Mouse (Mus musculus) midbrain, embryonic 14.5 days (tissue): ENCODE results near the gene Smr3a. TPM values are rescaled to one million over a fixed set of nuclear protein-coding genes. Genes with fewer than 3 reads are reported as not detected.

Experiments
- ATAC-seq: fragments of 200-750 bp; cut with Nextera tagmentation; 2 replicates; pipeline ENCODE4 v1.8.0; 2017; ENCODE audit warnings: moderate number of reproducible peaks, moderate library complexity; ENCODE audit not compliant: low FRiP score, low TSS enrichment
- DNase-seq: peaks from one replicate; pipeline ENCODE4 v3.0.0-alpha.2; 2015
- H3K27ac ChIP-seq: fragments of 300-500 bp; sonication (generic); replicated peaks from 2 replicates; pipeline ENCODE4 v1.5.1; 2014; ENCODE audit warnings: mild to moderate bottlenecking, low read depth, low read length, moderate library complexity
- H3K27me3 ChIP-seq: fragments of 300-500 bp; sonication (generic); 2 replicates; pipeline ENCODE4 v1.6.1; 2014; ENCODE audit warnings: low read length, control low read depth, mixed read lengths; ENCODE audit not compliant: control insufficient read depth, insufficient read depth
- H3K36me3 ChIP-seq: fragments of 300-500 bp; sonication (generic); 2 replicates; pipeline ENCODE4 v1.6.1; 2014; ENCODE audit warnings: low read length, control low read depth; ENCODE audit not compliant: control insufficient read depth, insufficient read depth
- H3K4me1 ChIP-seq: fragments of 300-500 bp; sonication (generic); 2 replicates; pipeline ENCODE4 v1.6.1; 2014; ENCODE audit warnings: mild to moderate bottlenecking, antibody characterized with exemption, low read length, control low read depth; ENCODE audit not compliant: control insufficient read depth, insufficient read depth
- H3K4me2 ChIP-seq: fragments of 300-500 bp; sonication (generic); 2 replicates; pipeline ENCODE4 v1.6.1; 2014; ENCODE audit warnings: mild to moderate bottlenecking, low read length, moderate library complexity
- H3K4me3 ChIP-seq: fragments of 300-500 bp; sonication (generic); replicated peaks from 2 replicates; pipeline ENCODE4 v1.5.1; 2014; ENCODE audit warnings: low read depth, low read length
- H3K9ac ChIP-seq: fragments of 300-500 bp; sonication (generic); replicated peaks from 2 replicates; pipeline ENCODE4 v1.6.1; 2014; ENCODE audit warnings: mild to moderate bottlenecking, low read length, moderate library complexity
- H3K9me3 ChIP-seq: fragments of 300-500 bp; sonication (generic); 2 replicates; pipeline ENCODE4 v1.6.1; 2016; ENCODE audit warnings: low read length, control low read depth, mixed read lengths; ENCODE audit not compliant: control insufficient read depth
- WGBS: fragments of 180-500 bp; shearing (Covaris S2); extraction: QIAGEN DNeasy Blood & Tissue Kit; methylation state at CpG from one replicate; pipeline ENCODE4 v1.1.7; 2014; 5-methylcytosine and 5-hydroxymethylcytosine counted together
- polyA plus RNA-seq: library from polyadenylated mRNA; unstranded; fragments of >200 nt; fragmentation: Nextera tagmentation; extraction: Ambion mirVana; gene quantifications from 2 replicates; pipeline ENCODE4 v1.2.1, GENCODE M21; 2014

Gene Smr3a
- not detected in 2 replicates for polyA plus RNA-seq

GRCm38 (mm10) chr5:88002249-88002648, at the start of gene Smr3a:
Gene Smr3a, plus strand, starts transcription at chr5:88002549.
- H3K9ac ChIP-seq: no peak within 1 kb of the TSS
- WGBS: 90% methylated on average over 3 of the region's 3 CpGs
- no peak for DNase-seq

GRCm38 (mm10) chr5:87969201-87969600, 33.1 kb upstream of the Smr3a start, which contains the start of the genes 2310003L06Rik and Gm28434:
Gene 2310003L06Rik, plus strand, starts transcription at chr5:87969459.
Gene Gm28434, plus strand, starts transcription at chr5:87969517.
- H3K4me3 ChIP-seq: no peak within 1 kb of the TSS
- DNase-seq (no peak), ATAC-seq (no peak)
- no peak within 1 kb of the TSS for H3K27ac ChIP-seq
- 0 out of 2 replicates have a peak, but pooled peaks cover 2% of the 10 kb centered on the region for H3K9me3 ChIP-seq
- no peaks in the 10 kb centered on the region for H3K27me3 ChIP-seq
- no peak within 1 kb of the TSS for H3K9ac ChIP-seq
- no peaks in the 10 kb centered on the region for H3K4me1 ChIP-seq
- H3K4me2 ChIP-seq: no peak within 1 kb of the TSS
- WGBS: 47% methylated on average over 2 of the region's 2 CpGs
- H3K36me3 ChIP-seq: no peaks in the 10 kb centered on the region

More at GRCm38 (mm10) chr5:88002249-88002648, at the start of gene Smr3a:
- Histone ChIP-seq H3K4me1 (no peaks in the 10 kb centered on the region), H3K9me3 (no peaks in the 10 kb centered on the region), H3K27ac (no peak within 1 kb of the TSS), H3K4me3 (no peak within 1 kb of the TSS), H3K4me2 (no peak within 1 kb of the TSS), H3K36me3 (no peaks in the 10 kb centered on the region), H3K27me3 (no peaks in the 10 kb centered on the region)
- ATAC-seq: no peak

- ATAC-seq (no peak), DNase-seq (no peak)
- Histone ChIP-seq H3K9ac (no peak within 1 kb of the TSS), H3K4me2 (no peak within 1 kb of the TSS), H3K4me3 (no peak within 1 kb of the TSS), H3K27me3 (no peaks in the 10 kb centered on the region), H3K36me3 (no peaks in the 10 kb centered on the region), H3K4me1 (no peaks in the 10 kb centered on the region), H3K27ac (no peak within 1 kb of the TSS), H3K9me3 (no peaks in the 10 kb centered on the region)
- WGBS: 89% methylated on average over 3 of the region's 3 CpGs
Measured at GRCm38 (mm10) chr5:87979139-87979538, 23.2 kb upstream of the Smr3a start, which contains the start of gene Cabs1. Gene Cabs1, plus strand, starts transcription at chr5:87979439.

- no peak overlapping the region for H3K4me2 ChIP-seq
- no peak overlapping the region for H3K27ac ChIP-seq
- no peaks in the 10 kb centered on the region for H3K9me3 ChIP-seq
- ATAC-seq (peak; percentile 51), DNase-seq (no peak)
- 66% methylated on average over 3 of the region's 3 CpGs for WGBS
- H3K36me3 ChIP-seq: no peaks in the 10 kb centered on the region
- H3K4me1 ChIP-seq: no peaks in the 10 kb centered on the region
- no peak overlapping the region for H3K4me3 ChIP-seq
- H3K27me3 ChIP-seq: no peaks in the 10 kb centered on the region
- H3K9ac ChIP-seq: no peak overlapping the region
Measured at GRCm38 (mm10) chr5:87982468-87983214, 19.7 kb upstream of the Smr3a start.

GRCm38 (mm10) chr5:88005241-88005640, 2.9 kb downstream of the Smr3a start:
- no peak overlapping the region for H3K27ac ChIP-seq
- H3K4me1 ChIP-seq: no peaks in the 10 kb centered on the region
- no peak overlapping the region for H3K4me3 ChIP-seq
- H3K4me2 ChIP-seq: no peak overlapping the region
- no peaks in the 10 kb centered on the region for H3K27me3 ChIP-seq
- H3K9me3 ChIP-seq: no peaks in the 10 kb centered on the region
- no peak for ATAC-seq
- no peaks in the 10 kb centered on the region for H3K36me3 ChIP-seq
- H3K9ac ChIP-seq: no peak overlapping the region
- no peak for DNase-seq

Other genes with a start within 250 kb of the Smr3a start
- not detected in 2 replicates for gene Csn1s2a, start 228.0 kb upstream of the Smr3a start, polyA plus RNA-seq
- not detected in 2 replicates for gene Csn1s2b, start 194.5 kb upstream of the Smr3a start, polyA plus RNA-seq
- not detected in 2 replicates for gene Prr27, start 176.9 kb upstream of the Smr3a start, polyA plus RNA-seq
- gene Odam, start 117.5 kb upstream of the Smr3a start, polyA plus RNA-seq: not detected in 2 replicates
- gene Csn3, start 77.0 kb upstream of the Smr3a start, polyA plus RNA-seq: not detected in 2 replicates
- not detected in 2 replicates for gene 2310003L06Rik, start 33.1 kb upstream of the Smr3a start, polyA plus RNA-seq
- gene Gm28434, start 33.0 kb upstream of the Smr3a start, polyA plus RNA-seq: not detected in 2 replicates
- gene Cabs1, start 23.1 kb upstream of the Smr3a start, polyA plus RNA-seq: not detected in 2 replicates
- gene Smr2, start 84.0 kb downstream of the Smr3a start, polyA plus RNA-seq: not detected in 2 replicates
- not detected in 2 replicates for gene Gm11116, start 109.0 kb downstream of the Smr3a start, polyA plus RNA-seq
- not detected in 2 replicates for gene Gm11115, start 151.6 kb downstream of the Smr3a start, polyA plus RNA-seq